Mouse (Mus musculus): Measurements from ENCODE around the gene Mettl4. TPM values are rescaled to one million over a fixed set of nuclear protein-coding genes. Genes with fewer than 3 reads are reported as not detected.
"Not testable (repeated sequence)": the region's sequence is repeated elsewhere in the genome, so short reads cannot be mapped to it uniquely, and the experiment has no call there.

Gene Mettl4
- polyA plus RNA-seq, 1 experiment from 2014 or later = 31.1 TPM

- Histone ChIP-seq H3K9ac (ENCODE audit: low read length) (no peak overlapping the region), H3K36me3 (ENCODE audit: control insufficient read depth, insufficient read depth, low read length) (no peaks in the 10 kb centered on the region), H3K27me3 (ENCODE audit: control insufficient read depth, insufficient read depth, low read length) (no peaks in the 10 kb centered on the region), H3K9me3 (ENCODE audit: control insufficient read depth, low read length) (no peaks in the 10 kb centered on the region), H3K27ac (ENCODE audit: low read depth, low read length) (no peak overlapping the region), H3K4me3 (ENCODE audit: low read depth, low read length) (no peak overlapping the region), H3K4me2 (ENCODE audit: low read depth) (no peak overlapping the region), H3K4me1 (ENCODE audit: control insufficient read depth, insufficient read depth, low read length) (no peaks in the 10 kb centered on the region)
- ATAC-seq (ENCODE audit: insufficient read depth, low FRiP score, low TSS enrichment) = no peak
- no peak for DNase-seq (ENCODE audit: low spot score)
Observed at GRCm38 (mm10) chr17:94735885-94736284, 13.9 kb downstream of the Mettl4 start.

- no peaks in the 10 kb centered on the region for H3K9me3 ChIP-seq (ENCODE audit: control insufficient read depth, low read length)
- ATAC-seq (ENCODE audit: insufficient read depth, low FRiP score, low TSS enrichment) (no peak), DNase-seq (ENCODE audit: low spot score) (peak; percentile 17)
- H3K27ac ChIP-seq (ENCODE audit: low read depth, low read length) = no peak overlapping the region
- H3K36me3 ChIP-seq (ENCODE audit: control insufficient read depth, insufficient read depth, low read length) = no peaks in the 10 kb centered on the region
- H3K4me3 ChIP-seq (ENCODE audit: low read depth, low read length) = no peak overlapping the region
- H3K4me2 ChIP-seq (ENCODE audit: low read depth) = no peak overlapping the region
- 70% methylated on average over 4 of the region's 4 CpGs for WGBS
- H3K4me1 ChIP-seq (ENCODE audit: control insufficient read depth, insufficient read depth, low read length) = no peaks in the 10 kb centered on the region
- H3K27me3 ChIP-seq (ENCODE audit: control insufficient read depth, insufficient read depth, low read length) = no peaks in the 10 kb centered on the region
- no peak overlapping the region for H3K9ac ChIP-seq (ENCODE audit: low read length)
Observed at GRCm38 (mm10) chr17:94735437-94735836, 14.4 kb downstream of the Mettl4 start.

- not testable (repeated sequence) for H3K4me2 ChIP-seq (ENCODE audit: low read depth); H3K9ac ChIP-seq (ENCODE audit: low read length); H3K4me3 ChIP-seq (ENCODE audit: low read depth, low read length); H3K9me3 ChIP-seq (ENCODE audit: control insufficient read depth, low read length); H3K4me1 ChIP-seq (ENCODE audit: control insufficient read depth, insufficient read depth, low read length); H3K27me3 ChIP-seq (ENCODE audit: control insufficient read depth, insufficient read depth, low read length); H3K27ac ChIP-seq (ENCODE audit: low read depth, low read length); H3K36me3 ChIP-seq (ENCODE audit: control insufficient read depth, insufficient read depth, low read length); ATAC-seq (ENCODE audit: insufficient read depth, low FRiP score, low TSS enrichment)
- peak; percentile 38 for DNase-seq (ENCODE audit: low spot score)
- 45% methylated on average over 2 of the region's 2 CpGs for WGBS
Observed at GRCm38 (mm10) chr17:94730416-94730815, 19.4 kb downstream of the Mettl4 start.

GRCm38 (mm10) chr17:94726750-94727149 lies 23.1 kb downstream of the Mettl4 start:
- Histone ChIP-seq H3K4me2 (ENCODE audit: low read depth) (no peak overlapping the region), H3K9ac (ENCODE audit: low read length) (no peak overlapping the region), H3K36me3 (ENCODE audit: control insufficient read depth, insufficient read depth, low read length) (no peaks in the 10 kb centered on the region), H3K4me1 (ENCODE audit: control insufficient read depth, insufficient read depth, low read length) (no peaks in the 10 kb centered on the region), H3K4me3 (ENCODE audit: low read depth, low read length) (no peak overlapping the region), H3K27me3 (ENCODE audit: control insufficient read depth, insufficient read depth, low read length) (no peaks in the 10 kb centered on the region), H3K27ac (ENCODE audit: low read depth, low read length) (no peak overlapping the region), H3K9me3 (ENCODE audit: control insufficient read depth, low read length) (no peaks in the 10 kb centered on the region)
- ATAC-seq (ENCODE audit: insufficient read depth, low FRiP score, low TSS enrichment) = no peak
- no peak for DNase-seq (ENCODE audit: low spot score)
- 89% methylated on average over 4 of the region's 4 CpGs for WGBS

DNA sequence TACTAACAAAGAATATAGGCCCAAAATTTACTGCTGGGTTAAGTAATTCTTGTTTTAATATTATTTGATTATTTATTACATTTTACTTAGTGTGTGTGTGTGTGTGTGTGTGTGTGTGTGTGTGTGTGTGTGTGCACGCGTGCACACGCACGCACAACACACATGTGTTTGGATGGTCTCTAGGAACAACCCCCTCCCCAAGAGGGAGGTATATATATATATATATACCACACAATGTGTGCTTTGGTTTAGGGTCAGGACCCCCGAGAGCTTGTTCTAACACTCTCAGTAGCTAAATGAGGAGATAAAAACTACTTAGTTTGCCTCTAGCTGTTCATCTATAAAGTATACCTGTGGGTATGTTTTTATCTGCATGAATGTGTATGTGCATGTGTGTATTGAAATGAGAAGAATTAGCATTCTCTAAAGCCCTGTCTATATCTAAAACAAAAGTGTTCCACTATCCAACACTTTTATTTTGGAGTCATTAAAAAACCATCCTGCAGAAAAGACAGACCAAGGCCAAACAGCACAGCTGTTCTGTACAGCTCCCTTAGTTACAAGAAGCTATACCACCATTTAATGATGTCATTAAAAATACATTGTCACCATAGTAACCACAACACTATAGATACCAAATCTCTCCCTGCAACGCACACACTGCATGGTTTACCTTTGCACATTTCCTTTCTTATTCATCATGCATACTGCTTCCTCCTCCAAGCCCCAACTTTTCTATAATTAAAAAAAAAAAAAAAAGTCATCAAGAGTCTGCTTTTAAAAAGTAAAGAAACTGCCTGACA lies 76.1 kb downstream of the Mettl4 start:
- Histone ChIP-seq H3K36me3 (ENCODE audit: control insufficient read depth, insufficient read depth, low read length) (no peaks in the 10 kb centered on the region), H3K27ac (ENCODE audit: low read depth, low read length) (no peak overlapping the region), H3K4me1 (ENCODE audit: control insufficient read depth, insufficient read depth, low read length) (no peaks in the 10 kb centered on the region), H3K9ac (ENCODE audit: low read length) (no peak overlapping the region), H3K4me3 (ENCODE audit: low read depth, low read length) (no peak overlapping the region), H3K27me3 (ENCODE audit: control insufficient read depth, insufficient read depth, low read length) (no peaks in the 10 kb centered on the region), H3K4me2 (ENCODE audit: low read depth) (no peak overlapping the region), H3K9me3 (ENCODE audit: control insufficient read depth, low read length) (no peaks in the 10 kb centered on the region)
- WGBS = 86% methylated on average over 6 of the region's 6 CpGs
- ATAC-seq (ENCODE audit: insufficient read depth, low FRiP score, low TSS enrichment) (no peak), DNase-seq (ENCODE audit: low spot score) (no peak)

Data from neural tube, embryonic 11.5 days (tissue).